In genomic region chr7:135598303-135598855, GRCm38 (mm10) we compare ENCODE assay signal across 11 mouse cellular contexts.
DNase-seq lines count a peak whose midpoint lies in the region; ATAC-seq lines count a peak whose summit lies in the region.
"Had no signal": no experiment of that assay in that cellular context is flagged by ENCODE, and none has a peak within 500 bp of the region (broad histone marks: within the 10 kb centered on the region; RNA-seq: fewer than 3 reads in every experiment).

No protein-coding gene starts in this region.

- intact Hi-C loops in heart, postnatal 10 days (cut with DNase I) = no loop called here

- no peak for ATAC-seq in heart, embryonic 13.5 days (ENCODE audit: extremely low read depth, insufficient number of reproducible peaks, low FRiP score, low TSS enrichment)
- no peak for ATAC-seq in embryonic facial prominence, embryonic 13.5 days (ENCODE audit: insufficient number of reproducible peaks, insufficient read depth, low FRiP score, low TSS enrichment, low read depth)
- peak; percentile 32 for ATAC-seq in liver, embryonic 15.5 days (ENCODE audit: insufficient read depth)
- ATAC-seq: forebrain, embryonic 16.5 days had no signal

- H3K9ac ChIP-seq in heart, embryonic 13.5 days = no peak overlapping the region; the same call in 1 of the 2 replicates
- 0 out of 2 replicates have a peak overlapping the region, but pooled peaks have one; percentile 11 for H3K9ac ChIP-seq in embryonic facial prominence, embryonic 13.5 days
- H3K9ac ChIP-seq in liver, embryonic 15.5 days = no peak overlapping the region

- H3K27ac ChIP-seq in heart, embryonic 13.5 days (replicated peaks) = peak overlapping the region; percentile 62; the same call in 1 of the 2 replicates
- peak overlapping the region; percentile 41 for H3K27ac ChIP-seq in embryonic facial prominence, embryonic 13.5 days
- peak overlapping the region; percentile 74 for H3K27ac ChIP-seq in liver, embryonic 15.5 days (replicated peaks)

- 40% methylated on average over 7 of the region's 7 CpGs for WGBS in heart, embryonic 13.5 days
- WGBS in embryonic facial prominence, embryonic 13.5 days = 56% methylated on average over 7 of the region's 7 CpGs
- 6% methylated on average over 7 of the region's 7 CpGs for WGBS in liver, embryonic 15.5 days (ENCODE audit: insufficient replicate concordance)

- H3K36me3 ChIP-seq in heart, embryonic 13.5 days = no peaks in the 10 kb centered on the region
- no peaks in the 10 kb centered on the region for H3K36me3 ChIP-seq in embryonic facial prominence, embryonic 13.5 days
- H3K36me3 ChIP-seq in liver, embryonic 15.5 days (replicated peaks) = no peaks in the 10 kb centered on the region

- H3K4me2 ChIP-seq in heart, embryonic 13.5 days = no peak overlapping the region
- H3K4me2 ChIP-seq in embryonic facial prominence, embryonic 13.5 days = no peak overlapping the region
- peak overlapping the region; percentile 50 for H3K4me2 ChIP-seq in liver, embryonic 15.5 days

- H3K27me3 ChIP-seq in heart, embryonic 13.5 days (replicated peaks) = peaks cover 43% of the 10 kb centered on the region
- H3K27me3 ChIP-seq in embryonic facial prominence, embryonic 13.5 days = no peaks in the 10 kb centered on the region
- H3K27me3 ChIP-seq in liver, embryonic 15.5 days = no peaks in the 10 kb centered on the region

- H3K4me3 ChIP-seq in heart, embryonic 13.5 days = no peak overlapping the region
- no peak overlapping the region for H3K4me3 ChIP-seq in embryonic facial prominence, embryonic 13.5 days
- no peak overlapping the region for H3K4me3 ChIP-seq in liver, embryonic 15.5 days (replicated peaks)

- H3K4me1 ChIP-seq in heart, embryonic 13.5 days = peaks cover 78% of the 10 kb centered on the region
- peaks cover 55% of the 10 kb centered on the region for H3K4me1 ChIP-seq in embryonic facial prominence, embryonic 13.5 days
- peaks cover 99% of the 10 kb centered on the region for H3K4me1 ChIP-seq in liver, embryonic 15.5 days (replicated peaks)

- no peaks in the 10 kb centered on the region for H3K9me3 ChIP-seq in heart, embryonic 13.5 days
- H3K9me3 ChIP-seq in embryonic facial prominence, embryonic 13.5 days = no peaks in the 10 kb centered on the region
- H3K9me3 ChIP-seq in liver, embryonic 15.5 days (replicated peaks) = no peaks in the 10 kb centered on the region

- no peak for DNase-seq in heart, postnatal 10 days
- peak; percentile 43 for DNase-seq in CD4-positive helper T cell, adult 2 months (ENCODE audit: low read depth, low spot score)
- DNase-seq in frontal cortex, postnatal 14 days (ENCODE audit: low spot score in 2 of 2) = no peak
- no peak for DNase-seq in gastrocnemius, postnatal 25 days
- no peak for DNase-seq in layer of hippocampus, adult 18-20 months (ENCODE audit: low spot score in 2 of 2)
- DNase-seq: adrenal gland, adult 8-10 months; cerebellum, postnatal 36 days had no signal
